Comparison of ENCODE assay signal across 9 mouse cellular contexts in the genomic region with DNA sequence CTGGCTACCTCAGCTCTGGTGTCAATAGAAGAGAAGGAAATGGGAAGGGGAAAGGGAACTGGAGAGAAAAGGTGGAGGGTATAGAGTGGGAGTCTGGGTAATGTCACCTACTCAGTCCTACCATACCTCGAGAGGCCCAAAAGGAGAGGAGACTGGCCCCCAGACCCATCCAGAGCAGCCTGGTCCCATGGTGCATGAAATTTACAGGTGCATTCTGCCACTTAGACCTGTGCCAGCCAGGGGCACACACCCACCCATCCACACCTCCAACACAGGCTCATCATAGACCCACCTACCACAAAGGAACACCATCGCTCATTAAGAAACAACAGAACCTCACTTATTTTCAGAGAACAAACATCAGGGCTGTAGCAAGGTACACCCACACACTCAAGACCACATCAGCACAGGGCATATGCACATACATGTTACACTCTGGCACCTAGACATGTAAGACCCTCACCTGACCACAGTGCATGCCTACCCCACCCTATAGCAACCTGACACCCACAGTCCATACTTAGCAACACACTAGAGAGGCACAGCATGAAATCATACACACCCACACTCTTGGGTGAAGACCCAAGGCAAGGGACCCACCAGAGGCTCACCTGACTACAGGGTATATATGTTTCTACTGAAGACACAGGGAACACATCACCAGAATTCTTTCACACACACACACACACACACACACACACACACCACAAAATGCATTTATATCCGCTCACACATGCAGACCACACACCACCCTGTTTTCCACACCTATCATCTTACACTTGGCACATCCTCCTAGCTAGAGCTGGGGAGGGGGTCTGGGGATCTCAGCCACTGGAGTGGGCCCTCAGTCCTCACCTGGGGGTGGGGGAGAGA. TPM values are rescaled to one million over a fixed set of nuclear protein-coding genes. Genes with fewer than 3 reads are reported as not detected.
DNase-seq lines count a peak whose midpoint lies in the region; ATAC-seq and TF ChIP-seq lines count a peak whose summit lies in the region.
"Had no signal": no experiment of that assay in that cellular context is flagged by ENCODE, and none has a peak within 500 bp of the region (broad histone marks: within the 10 kb centered on the region; RNA-seq: fewer than 3 reads in every experiment).

No protein-coding gene starts in this region.

- H3K4me1 ChIP-seq in lung, postnatal 0 days (ENCODE audit: insufficient read depth, low read depth, low read length) = no peaks in the 10 kb centered on the region; the same call in 1 of the 2 replicates
- peaks cover 30% of the 10 kb centered on the region for H3K4me1 ChIP-seq in forebrain, embryonic 15.5 days
- H3K4me1 ChIP-seq in limb, embryonic 13.5 days = peaks cover 24% of the 10 kb centered on the region
- peaks cover 18% of the 10 kb centered on the region for H3K4me1 ChIP-seq in stomach, embryonic 15.5 days

- H3K4me3 ChIP-seq in lung, postnatal 0 days (ENCODE audit: low read depth, low read length) = peak overlapping the region; percentile 48; the same call in 1 of the 2 replicates
- peak overlapping the region; percentile 64 for H3K4me3 ChIP-seq in forebrain, embryonic 15.5 days
- H3K4me3 ChIP-seq in limb, embryonic 13.5 days = peak overlapping the region; percentile 50; the same call in 1 of the 2 replicates
- peak overlapping the region; percentile 51 for H3K4me3 ChIP-seq in stomach, embryonic 15.5 days (replicated peaks)

- WGBS in lung, postnatal 0 days = 53% methylated on average over 3 of the region's 3 CpGs
- WGBS in forebrain, embryonic 15.5 days = 63% methylated on average over 3 of the region's 3 CpGs
- WGBS in limb, embryonic 13.5 days = 61% methylated on average over 3 of the region's 3 CpGs
- WGBS in stomach, embryonic 15.5 days = 74% methylated on average over 3 of the region's 3 CpGs

- DNase-seq in lung, postnatal 0 days (ENCODE audit: low spot score) = no peak
- no peak for DNase-seq in lung, postnatal 36 days
- DNase-seq in gastrocnemius, postnatal 25 days = no peak
- DNase-seq in lung, postnatal 25 days (ENCODE audit: low spot score) = no peak

- no peak overlapping the region for H3K4me2 ChIP-seq in lung, postnatal 0 days (replicated peaks; ENCODE audit: low read depth, low read length)
- H3K4me2 ChIP-seq in forebrain, embryonic 15.5 days (replicated peaks) = peak overlapping the region; percentile 93
- H3K4me2 ChIP-seq in limb, embryonic 13.5 days (replicated peaks) = no peak overlapping the region
- peak overlapping the region; percentile 86; the same call in 1 of the 2 replicates for H3K4me2 ChIP-seq in stomach, embryonic 15.5 days

- ATAC-seq in lung, postnatal 0 days = no peak
- ATAC-seq in forebrain, embryonic 15.5 days (replicated peaks) = no peak
- ATAC-seq in limb, embryonic 13.5 days (ENCODE audit: low FRiP score, low read depth) = no peak
- no peak for ATAC-seq in stomach, embryonic 15.5 days (ENCODE audit: insufficient read depth, low FRiP score, low read depth)

- H3K27me3 ChIP-seq in lung, postnatal 0 days (replicated peaks; ENCODE audit: insufficient read depth, low read length) = peaks cover 48% of the 10 kb centered on the region
- H3K27me3 ChIP-seq in forebrain, embryonic 15.5 days = peaks cover 66% of the 10 kb centered on the region
- peaks cover 74% of the 10 kb centered on the region for H3K27me3 ChIP-seq in limb, embryonic 13.5 days
- H3K27me3 ChIP-seq in stomach, embryonic 15.5 days (replicated peaks) = peaks cover 65% of the 10 kb centered on the region

- TF ChIP-seq CTCF in lung, postnatal 0 days (IDR thresholded peaks at IDR 0.05) = no peak

- H3K27ac ChIP-seq in lung, postnatal 0 days (ENCODE audit: low read length) = no peak overlapping the region
- no peak overlapping the region for H3K27ac ChIP-seq in forebrain, embryonic 15.5 days (replicated peaks)
- no peak overlapping the region for H3K27ac ChIP-seq in limb, embryonic 13.5 days
- no peak overlapping the region for H3K27ac ChIP-seq in stomach, embryonic 15.5 days

- TF ChIP-seq EP300 in lung, postnatal 0 days (IDR thresholded peaks at IDR 0.05) = no peak

- H3K36me3 ChIP-seq in lung, postnatal 0 days (ENCODE audit: insufficient read depth, low read length) = no peaks in the 10 kb centered on the region
- H3K36me3 ChIP-seq in forebrain, embryonic 15.5 days = no peaks in the 10 kb centered on the region
- no peaks in the 10 kb centered on the region for H3K36me3 ChIP-seq in limb, embryonic 13.5 days
- H3K36me3 ChIP-seq in stomach, embryonic 15.5 days = no peaks in the 10 kb centered on the region

- no peak overlapping the region for H3K9ac ChIP-seq in lung, postnatal 0 days (replicated peaks; ENCODE audit: low read depth)
- peak overlapping the region; percentile 66; the same call in 1 of the 2 replicates for H3K9ac ChIP-seq in forebrain, embryonic 15.5 days (replicated peaks)
- no peak overlapping the region for H3K9ac ChIP-seq in limb, embryonic 13.5 days
- no peak overlapping the region for H3K9ac ChIP-seq in stomach, embryonic 15.5 days

- no peaks in the 10 kb centered on the region for H3K9me3 ChIP-seq in lung, postnatal 0 days (ENCODE audit: low read length)
- H3K9me3 ChIP-seq in forebrain, embryonic 15.5 days = no peaks in the 10 kb centered on the region
- H3K9me3 ChIP-seq in limb, embryonic 13.5 days = no peaks in the 10 kb centered on the region
- H3K9me3 ChIP-seq in stomach, embryonic 15.5 days = no peaks in the 10 kb centered on the region

RNA-seq across cellular contexts. Expression of gene Tmem151a, which starts 1.1 kb away (rescaled TPM):
- 4.1 and 4.5 TPM in 2 replicates for polyA plus RNA-seq in lung, postnatal 0 days (2015; fragmentation: Nextera tagmentation; extraction: Ambion mirVana)
- 7.9 and 8.3 TPM in 2 replicates for polyA plus RNA-seq in forebrain, embryonic 15.5 days (2015; fragmentation: Nextera tagmentation; extraction: Ambion mirVana)
- polyA plus RNA-seq in limb, embryonic 13.5 days (2015; fragmentation: Nextera tagmentation; extraction: Ambion mirVana) = 2.7 TPM in 2 replicates
- 5.9 and 6.4 TPM in 2 replicates for polyA plus RNA-seq in stomach, embryonic 15.5 days (2015; fragmentation: Nextera tagmentation; extraction: Ambion mirVana)
- total RNA-seq in gastrocnemius, postnatal 25 days (2021) = not detected
- total RNA-seq: common myeloid progenitor, adult 5-6 weeks had no signal

RNA-seq across cellular contexts. Expression of gene Yif1a, which starts 4.1 kb away (rescaled TPM):
- polyA plus RNA-seq in lung, postnatal 0 days (2015; fragmentation: Nextera tagmentation; extraction: Ambion mirVana) = 93.3 and 105 TPM in 2 replicates
- 53.0 and 54.3 TPM in 2 replicates for polyA plus RNA-seq in forebrain, embryonic 15.5 days (2015; fragmentation: Nextera tagmentation; extraction: Ambion mirVana)
- polyA plus RNA-seq in limb, embryonic 13.5 days (2015; fragmentation: Nextera tagmentation; extraction: Ambion mirVana) = 88.5 and 94.5 TPM in 2 replicates
- 101 TPM in 2 replicates for polyA plus RNA-seq in stomach, embryonic 15.5 days (2015; fragmentation: Nextera tagmentation; extraction: Ambion mirVana)
- total RNA-seq in gastrocnemius, postnatal 25 days (2021) = 10 to 100 TPM; 38.1 to 47.5 TPM

RNA-seq across cellular contexts. Expression of gene Cnih2, which starts 14.1 kb away (rescaled TPM):
- polyA plus RNA-seq in lung, postnatal 0 days (2015; fragmentation: Nextera tagmentation; extraction: Ambion mirVana) = 0.70 and 0.89 TPM in 2 replicates
- 324 and 348 TPM in 2 replicates for polyA plus RNA-seq in forebrain, embryonic 15.5 days (2015; fragmentation: Nextera tagmentation; extraction: Ambion mirVana)
- 34.5 and 35.2 TPM in 2 replicates for polyA plus RNA-seq in limb, embryonic 13.5 days (2015; fragmentation: Nextera tagmentation; extraction: Ambion mirVana)
- 15.1 and 16.6 TPM in 2 replicates for polyA plus RNA-seq in stomach, embryonic 15.5 days (2015; fragmentation: Nextera tagmentation; extraction: Ambion mirVana)
- total RNA-seq in gastrocnemius, postnatal 25 days (2021) = not detected
- total RNA-seq: granulocyte monocyte progenitor cell, adult 5-6 weeks had no signal

RNA-seq across cellular contexts. Expression of gene Cd248, which starts 16.3 kb away (rescaled TPM):
- polyA plus RNA-seq in lung, postnatal 0 days (2015; fragmentation: Nextera tagmentation; extraction: Ambion mirVana) = 23.1 and 25.1 TPM in 2 replicates
- polyA plus RNA-seq in forebrain, embryonic 15.5 days (2015; fragmentation: Nextera tagmentation; extraction: Ambion mirVana) = 10.3 and 11.1 TPM in 2 replicates
- polyA plus RNA-seq in limb, embryonic 13.5 days (2015; fragmentation: Nextera tagmentation; extraction: Ambion mirVana) = 58.8 and 64.8 TPM in 2 replicates
- 58.4 and 68.3 TPM in 2 replicates for polyA plus RNA-seq in stomach, embryonic 15.5 days (2015; fragmentation: Nextera tagmentation; extraction: Ambion mirVana)
- 10 to 100 TPM; 13.8 to 23.3 TPM for total RNA-seq in gastrocnemius, postnatal 25 days (2021)
- total RNA-seq: granulocyte monocyte progenitor cell, adult 5-6 weeks had no signal

RNA-seq across cellular contexts. Expression of gene Rab1b, which starts 22.7 kb away (rescaled TPM):
- 228 and 240 TPM in 2 replicates for polyA plus RNA-seq in lung, postnatal 0 days (2015; fragmentation: Nextera tagmentation; extraction: Ambion mirVana)
- polyA plus RNA-seq in forebrain, embryonic 15.5 days (2015; fragmentation: Nextera tagmentation; extraction: Ambion mirVana) = 243 and 248 TPM in 2 replicates
- 248 and 251 TPM in 2 replicates for polyA plus RNA-seq in limb, embryonic 13.5 days (2015; fragmentation: Nextera tagmentation; extraction: Ambion mirVana)
- 227 and 233 TPM in 2 replicates for polyA plus RNA-seq in stomach, embryonic 15.5 days (2015; fragmentation: Nextera tagmentation; extraction: Ambion mirVana)
- total RNA-seq in gastrocnemius, postnatal 25 days (2021) = 100 to 1,000 TPM; 113 to 127 TPM

Comparison
In these comparisons a context has a peak if more than half of its experiments do, and no peak if none do; other contexts are left out.
1. H3K4me2 ChIP-seq: peak in forebrain, embryonic 15.5 days (single experiment) and stomach, embryonic 15.5 days (single experiment); none in lung, postnatal 0 days (single experiment) and limb, embryonic 13.5 days (single experiment).
2. Peak in every context shown above with its lines, with median percentiles within 50 percentile points of each other: H3K4me3 ChIP-seq.